Mouse (Mus musculus) MEL-GATA-1-ER (cell line): ENCODE measurements at regions not wholly inside any gene's neighbourhood (a gene's known extent, or its start where the extent isn't known, plus 50 kb on each side); places are given as distances from the start of the nearest gene placed in this dataset.

ENCODE experiments used
- DNase-seq: peaks from one replicate; pipeline ENCODE4 v3.0.0-alpha.2; 2012; ENCODE audit warnings: low read depth; ENCODE audit errors: extremely low read depth

DNA sequence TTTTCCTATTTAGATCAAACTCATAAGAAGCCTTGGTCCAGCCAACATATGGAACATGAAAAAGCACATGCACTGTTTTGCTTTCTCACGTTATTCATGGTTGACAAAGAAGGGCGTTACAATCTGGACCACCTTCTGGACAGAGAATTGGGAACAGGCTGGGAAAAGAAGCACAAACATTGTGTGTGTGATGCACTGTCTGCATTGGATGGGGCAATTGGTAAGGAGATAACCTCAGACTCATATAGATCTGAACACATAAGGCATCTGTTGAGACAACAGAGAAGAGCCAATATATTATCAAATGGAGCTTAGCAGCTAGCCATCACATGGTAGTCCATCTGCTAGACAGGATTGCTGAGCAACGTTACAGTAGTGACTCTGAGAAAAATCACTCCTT lies 317.1 kb downstream of the Fam84a start:
- DNase-seq, result no peak

DNA sequence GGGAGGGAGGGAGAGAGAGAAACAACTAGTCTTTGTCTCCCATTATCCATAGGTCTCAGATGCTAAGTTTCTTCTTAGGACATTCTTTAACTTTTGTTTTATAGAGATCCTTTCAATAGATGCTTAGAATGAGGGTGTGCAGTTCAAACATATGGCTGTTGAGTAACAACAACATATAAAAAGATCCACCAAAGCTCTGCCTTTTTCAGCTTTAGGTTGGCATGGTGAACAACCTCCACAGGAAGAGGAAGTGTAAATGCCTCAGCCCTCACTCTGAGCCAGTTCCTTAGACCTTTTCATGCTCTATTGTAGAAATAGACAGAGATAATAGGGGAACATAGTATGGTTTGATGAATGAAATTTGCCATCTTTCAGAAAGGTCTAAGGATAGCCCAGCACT lies 326.0 kb downstream of the Fam84a start:
- DNase-seq, result no peak

DNA sequence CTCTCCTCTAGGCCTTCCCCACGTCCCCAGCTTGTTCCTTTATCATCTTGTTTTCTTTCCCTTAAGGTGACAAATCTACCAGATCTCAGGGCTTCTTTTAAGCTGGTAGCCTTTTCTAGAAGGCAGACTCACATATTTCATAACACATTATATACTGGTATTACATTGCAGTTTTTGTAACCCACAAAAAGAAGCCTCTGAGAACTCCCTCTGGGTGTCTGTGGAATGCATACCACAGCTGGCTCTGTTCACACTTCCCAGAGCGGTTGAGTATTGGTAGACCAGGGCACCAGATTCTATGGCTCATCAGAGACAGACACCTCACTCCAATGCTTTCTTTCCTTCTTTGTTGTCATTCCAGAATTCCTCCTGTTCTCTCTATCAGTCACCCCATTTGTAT lies 336.4 kb downstream of the Fam84a start:
- no peak for DNase-seq

DNA sequence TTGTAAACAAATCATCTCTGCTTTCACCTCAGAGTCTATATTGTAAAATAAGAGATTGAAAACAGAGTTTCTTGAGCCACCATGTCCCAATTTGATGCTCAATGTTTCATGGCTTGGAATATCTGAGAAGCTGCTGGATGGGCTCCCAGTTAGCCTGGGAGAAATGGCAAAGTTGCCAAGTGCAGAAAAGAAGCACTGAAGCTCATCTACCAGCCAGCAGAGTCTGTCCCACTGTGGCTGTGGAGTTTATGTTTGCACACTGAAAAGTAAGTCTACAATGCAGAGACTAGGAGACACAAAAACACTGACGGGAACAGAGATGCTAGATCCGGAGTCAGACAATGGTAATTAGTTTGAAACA lies 341.7 kb downstream of the Fam84a start:
- no peak for DNase-seq

DNA sequence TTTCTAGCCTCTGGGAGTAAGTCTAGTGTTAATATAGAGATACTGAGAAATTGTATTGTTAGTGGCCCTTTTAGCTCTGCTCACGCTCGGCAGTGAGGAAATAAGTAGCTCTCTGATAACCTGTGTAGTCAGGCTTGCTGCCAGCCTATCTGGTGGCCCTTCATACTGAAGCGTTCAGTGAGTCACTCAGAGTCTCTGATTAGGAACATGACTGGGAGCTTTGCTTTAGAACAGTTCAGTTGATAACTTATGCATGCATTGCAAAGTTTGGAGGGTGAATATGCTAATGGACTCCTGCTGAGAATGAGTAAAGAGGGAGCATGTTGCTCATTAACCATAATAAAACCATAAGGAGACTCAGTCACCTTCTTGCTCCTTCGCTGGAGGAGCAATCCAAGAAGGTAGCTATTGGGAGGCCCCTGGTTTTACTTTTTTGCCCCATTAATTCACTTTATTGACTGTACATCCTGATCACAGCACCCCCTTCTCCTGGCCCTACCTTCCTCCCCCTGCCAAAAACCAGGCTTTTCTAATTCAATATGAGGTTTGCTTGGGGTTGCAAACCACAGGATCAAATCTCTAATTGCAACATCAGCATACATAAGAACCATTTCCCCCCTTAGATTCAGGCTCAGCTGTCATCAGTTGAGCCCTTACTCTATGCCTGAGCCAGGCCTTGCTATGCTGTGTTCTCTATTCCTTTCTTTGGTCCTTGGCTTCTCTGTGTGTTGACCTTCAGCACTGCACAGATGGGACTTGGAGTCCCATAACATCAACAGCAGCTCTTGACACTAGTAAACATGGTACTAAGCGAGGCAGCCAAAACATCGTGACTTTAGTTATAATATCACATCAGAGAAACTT lies 342.3 kb downstream of the Fam84a start:
- DNase-seq, result no peak

DNA sequence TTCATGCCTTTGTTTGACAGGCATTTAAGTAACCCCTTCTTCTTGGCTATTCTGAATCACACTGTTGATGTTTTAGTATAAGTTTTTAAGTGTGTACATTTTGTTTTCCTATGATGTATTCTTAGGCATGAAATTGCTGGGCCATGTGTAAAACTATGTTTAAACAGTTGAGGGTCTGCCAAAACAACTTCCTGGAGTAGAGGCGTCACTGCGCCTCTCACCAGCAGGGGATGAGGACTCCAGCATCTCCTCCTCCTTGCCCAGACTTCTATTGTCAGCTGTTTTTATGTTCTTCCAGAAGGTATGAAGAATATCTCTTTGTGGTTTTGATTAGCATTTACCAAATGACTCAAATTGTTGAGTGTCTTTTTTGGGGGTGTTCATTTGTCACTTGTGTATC lies 372.1 kb downstream of the Fam84a start:
- DNase-seq, result no peak

DNA sequence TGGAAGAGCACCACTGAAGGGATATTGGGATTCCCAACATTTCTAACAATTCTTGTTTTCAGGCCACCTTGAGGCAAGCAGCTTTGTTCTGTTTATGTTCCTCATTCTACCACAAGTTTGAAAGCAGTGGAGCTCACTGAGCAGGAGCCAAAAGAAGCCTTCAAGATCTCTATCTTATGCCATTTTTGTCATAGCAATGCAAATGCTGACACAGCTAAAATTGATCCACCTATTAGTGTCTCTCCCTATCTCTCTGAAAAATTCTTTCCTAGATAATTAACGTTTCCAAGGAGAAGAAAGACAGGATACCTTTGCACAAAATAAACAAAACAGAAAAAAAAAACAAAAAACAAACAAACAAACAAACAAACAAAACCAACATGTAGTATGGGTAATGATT lies 375.2 kb downstream of the Fam84a start:
- no peak for DNase-seq

DNA sequence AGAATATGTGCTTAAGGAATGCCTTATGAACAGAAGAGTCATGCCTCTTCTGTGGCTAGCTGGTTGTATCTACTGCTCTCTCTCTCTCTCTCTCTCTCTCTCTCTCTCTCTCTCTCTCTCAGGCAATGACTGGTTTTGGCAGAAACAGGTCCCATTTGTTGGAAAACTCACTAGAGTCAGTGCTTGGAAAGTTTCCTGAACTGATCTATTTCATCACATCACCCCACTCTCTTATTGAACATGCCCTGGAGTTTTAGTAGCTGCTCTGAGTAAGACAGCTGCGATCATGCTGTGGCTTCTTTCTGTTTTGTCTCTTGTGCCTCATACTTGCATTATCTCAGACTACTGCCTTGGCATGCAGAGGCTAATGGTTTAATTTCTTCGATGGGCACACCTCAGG lies 382.2 kb downstream of the Fam84a start:
- DNase-seq, result no peak

DNA sequence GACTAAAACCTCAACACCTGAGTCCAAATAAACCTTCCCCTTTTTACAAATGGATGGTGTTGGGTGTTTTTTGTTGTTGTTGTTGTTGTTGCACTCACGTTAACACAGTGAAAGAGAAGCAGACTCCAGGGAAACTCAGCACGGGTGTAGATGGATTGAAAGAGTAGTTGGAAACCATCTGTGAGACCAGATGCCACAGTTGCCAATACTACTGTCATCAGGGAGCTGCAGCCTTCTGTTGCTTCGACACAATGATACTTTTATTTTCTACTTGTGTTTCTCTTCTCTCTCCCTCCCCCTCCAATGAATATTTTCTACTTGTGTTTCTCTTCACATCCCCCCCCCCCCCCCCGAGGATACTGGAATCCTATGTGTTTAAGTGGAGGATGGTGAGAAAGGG lies 382.7 kb downstream of the Fam84a start:
- DNase-seq, result no peak

DNA sequence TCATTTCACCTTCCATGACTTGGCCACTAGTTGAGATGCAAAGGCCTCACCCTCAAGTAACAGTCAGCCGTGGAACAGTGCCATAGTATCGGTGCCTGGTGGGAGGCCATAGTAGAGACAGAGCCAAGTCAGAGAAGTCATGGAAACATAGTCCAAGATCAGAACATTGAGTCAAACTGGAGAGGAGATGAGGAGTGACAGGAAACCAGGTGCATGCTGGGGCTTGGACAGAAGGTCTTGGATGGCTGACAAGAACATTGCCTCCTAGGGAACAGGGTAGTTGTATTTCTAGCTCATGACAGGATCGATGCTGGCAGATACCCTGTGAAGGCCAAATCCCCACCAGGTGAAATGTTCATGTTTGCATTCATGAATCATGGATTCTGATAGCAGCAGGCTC lies 385.4 kb downstream of the Fam84a start:
- DNase-seq, result no peak

DNA sequence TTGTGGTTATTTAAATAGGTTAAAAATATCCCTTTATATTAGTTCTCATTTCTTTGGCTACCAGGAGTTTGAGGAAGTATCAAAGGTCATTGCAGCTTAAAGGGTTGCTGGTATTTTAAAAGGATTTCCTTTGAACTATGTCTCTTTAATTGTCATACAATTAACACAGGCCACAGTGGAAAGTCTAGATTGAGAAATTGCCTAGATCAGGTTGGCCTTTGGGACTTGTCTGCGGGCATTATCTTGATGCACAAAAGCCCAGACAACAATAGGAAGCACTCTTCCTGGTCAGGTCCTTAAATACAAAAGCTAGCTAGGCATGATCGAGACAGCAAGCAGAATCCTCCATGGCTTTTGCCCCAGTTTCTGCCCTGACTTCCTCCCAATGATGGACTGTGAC lies 398.0 kb downstream of the Fam84a start:
- no peak for DNase-seq

DNA sequence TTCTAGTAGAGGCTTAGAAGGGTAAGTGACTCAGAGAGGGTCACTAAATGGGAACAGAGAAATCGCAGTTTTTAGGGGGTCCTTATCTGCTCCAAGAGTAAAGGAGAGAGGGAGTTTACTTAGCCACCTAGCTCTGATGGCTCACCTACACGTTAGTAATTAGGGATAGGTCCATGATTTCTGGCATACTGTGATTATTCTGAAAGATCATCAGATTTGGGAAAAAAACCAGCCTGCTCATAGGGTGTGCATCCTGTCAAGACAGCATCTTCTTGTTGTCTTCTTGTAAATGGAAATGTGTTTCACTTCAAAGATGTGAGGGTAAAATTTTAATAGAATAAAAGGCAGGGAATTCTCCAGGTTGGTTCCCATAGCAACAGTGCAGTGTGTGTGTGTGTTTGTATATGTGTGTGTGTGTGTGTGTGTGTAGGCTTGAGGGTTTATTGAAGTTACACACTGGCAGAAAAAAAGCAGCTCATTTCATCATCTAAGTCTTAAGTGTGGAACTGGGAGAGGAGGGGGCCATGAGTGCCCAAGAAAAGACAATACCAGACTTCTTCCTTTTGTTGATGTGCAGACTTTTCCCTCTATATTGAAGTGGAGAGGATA lies 407.4 kb downstream of the Fam84a start:
- DNase-seq, result no peak

DNA sequence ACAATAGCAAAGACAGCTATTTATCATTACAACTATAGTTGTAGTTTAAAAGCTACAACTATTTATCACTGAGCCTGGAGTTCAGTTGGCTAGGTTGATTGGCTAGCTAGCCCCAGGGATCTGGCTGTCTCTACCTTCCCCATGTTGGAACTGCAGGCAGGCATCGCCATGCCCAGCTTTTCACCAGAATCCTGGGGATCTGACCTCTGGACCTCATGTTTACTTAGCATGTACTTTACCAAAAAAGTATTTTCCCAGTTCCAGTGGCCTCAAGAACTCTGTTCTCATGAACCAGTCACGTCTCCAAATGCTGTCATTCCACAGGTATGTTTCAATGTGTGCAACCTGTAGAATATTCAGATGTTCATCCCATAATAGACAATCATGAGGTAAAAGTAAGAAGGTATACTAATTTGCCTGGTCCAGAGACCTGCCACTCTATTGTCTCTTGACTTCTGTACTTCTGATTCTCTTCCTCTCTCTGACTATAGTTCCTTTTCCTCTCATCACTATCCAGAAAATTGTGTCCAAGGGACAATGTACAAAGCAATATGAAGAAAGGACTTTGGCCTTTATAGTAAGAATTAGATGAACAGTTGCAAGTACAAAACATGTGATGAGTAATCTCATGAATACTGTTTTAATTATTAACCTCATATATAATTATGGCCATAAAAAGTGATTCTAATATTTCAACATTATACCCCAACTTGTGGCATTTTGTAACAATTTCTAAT lies 421.8 kb downstream of the Fam84a start:
- no peak for DNase-seq

DNA sequence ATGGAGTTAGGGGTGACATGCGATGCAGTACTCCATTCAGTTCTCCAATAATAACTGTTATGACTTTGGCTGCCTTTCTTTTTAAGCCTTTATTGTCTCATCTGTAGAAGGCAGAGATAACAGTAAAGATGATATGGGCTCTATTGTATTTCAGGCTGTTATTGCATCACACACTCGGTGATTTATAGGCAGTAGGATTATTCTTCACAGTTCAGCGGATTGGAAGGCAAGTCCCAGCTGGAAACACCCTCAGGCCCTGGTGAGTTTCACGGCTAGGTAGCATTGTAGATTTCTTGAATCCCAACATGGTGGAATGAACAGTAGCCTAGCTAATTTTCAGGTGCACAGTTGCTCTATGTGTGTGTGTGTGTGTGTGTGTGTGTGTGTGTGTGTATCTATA lies 422.9 kb downstream of the Fam84a start:
- DNase-seq, result no peak

DNA sequence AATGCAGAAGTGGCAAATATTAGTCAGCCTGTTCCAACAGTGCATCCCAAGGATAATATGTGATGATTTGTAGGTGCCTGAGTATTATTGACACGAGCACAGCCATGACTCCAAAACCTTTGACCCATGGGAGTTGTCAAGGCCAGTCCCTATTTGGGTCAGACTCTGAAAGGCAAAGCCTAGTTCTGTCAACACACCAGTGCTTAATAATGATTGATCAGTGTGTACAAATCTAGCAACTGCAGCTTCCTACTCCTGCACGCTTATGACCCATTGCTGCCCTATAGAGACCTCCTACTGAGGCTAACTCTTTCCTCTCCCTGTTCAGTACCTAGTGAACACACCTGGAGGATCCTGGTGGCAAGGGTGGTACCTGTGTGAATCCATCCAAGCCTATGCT lies 427.3 kb downstream of the Fam84a start:
- no peak for DNase-seq

DNA sequence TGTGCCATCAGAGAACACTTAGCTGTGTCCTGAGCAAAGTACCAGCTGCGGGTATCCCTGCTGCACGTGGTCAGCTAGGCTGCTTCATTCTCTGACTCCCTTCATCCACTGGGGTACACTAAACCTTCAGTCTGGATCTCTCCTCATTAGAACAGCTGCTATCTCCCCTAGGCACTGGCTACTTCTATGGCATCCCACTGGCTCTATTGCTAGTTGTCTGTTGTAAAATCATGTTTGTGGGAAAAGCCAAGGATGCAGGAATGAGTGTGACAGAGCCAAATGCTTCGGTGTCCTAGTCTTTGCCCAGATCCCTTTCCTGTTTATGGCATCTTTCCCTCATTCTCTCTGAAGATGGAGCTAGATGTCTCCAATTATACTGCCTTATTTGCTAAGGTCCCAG lies 440.9 kb downstream of the Nbas start:
- DNase-seq, result no peak

DNA sequence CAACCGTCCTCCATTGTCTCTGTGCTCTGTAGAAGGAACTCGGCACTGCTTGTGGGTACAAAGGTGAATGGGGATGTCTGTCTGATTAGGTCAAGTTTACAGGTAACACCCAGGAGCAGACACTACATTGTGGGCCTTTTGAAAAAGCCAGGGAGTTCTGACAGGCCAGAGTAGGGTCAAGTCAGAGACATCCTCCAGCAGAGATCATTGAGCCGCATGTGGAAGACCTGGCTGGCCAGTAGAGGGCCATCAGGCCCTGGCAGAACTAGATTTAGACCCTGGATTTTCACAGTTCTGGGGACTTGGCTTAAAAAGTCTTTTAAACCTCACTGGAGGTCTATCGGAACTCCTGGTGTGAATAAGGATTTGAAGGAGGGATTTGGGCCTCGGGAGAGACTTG lies 438.8 kb downstream of the Nbas start:
- no peak for DNase-seq

DNA sequence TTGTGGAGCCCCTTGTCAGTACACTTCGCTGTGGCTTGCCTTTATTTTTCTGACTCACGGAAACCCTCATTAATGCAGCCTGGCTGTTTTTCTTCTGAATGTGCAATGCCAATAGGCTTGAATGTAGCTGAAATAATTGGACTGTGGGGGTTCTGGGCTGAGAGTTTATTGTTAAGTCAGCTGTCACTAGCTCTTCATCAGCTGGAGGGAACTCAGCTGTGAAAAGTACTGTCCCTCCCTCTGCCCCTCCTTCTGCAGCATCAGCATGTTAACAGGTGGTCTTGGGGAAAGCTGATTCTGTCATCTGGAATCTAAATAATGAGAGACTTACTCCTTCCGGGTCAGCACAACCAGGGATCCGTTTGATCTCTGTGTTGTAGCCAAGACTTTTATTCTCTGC lies 437.6 kb downstream of the Nbas start:
- DNase-seq, result no peak

DNA sequence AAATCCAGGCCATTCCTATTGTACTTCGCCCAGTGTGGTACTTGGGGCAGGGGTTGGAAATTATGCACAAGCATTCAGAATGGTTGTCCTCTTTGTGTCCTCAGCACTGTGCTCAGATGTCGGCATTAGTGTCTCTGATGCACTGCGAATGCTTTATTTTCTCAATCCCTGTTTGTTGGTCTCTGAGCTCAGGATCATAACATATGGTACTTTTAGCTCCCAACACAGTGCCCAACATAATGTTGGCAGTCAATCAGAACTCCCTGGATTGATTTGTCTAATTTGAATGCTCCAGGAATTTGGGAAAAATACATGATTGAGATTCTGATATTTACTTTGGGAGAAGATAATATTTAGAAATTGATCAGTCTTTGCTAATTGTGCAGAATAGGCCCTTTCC lies 434.7 kb downstream of the Nbas start:
- DNase-seq, result no peak

DNA sequence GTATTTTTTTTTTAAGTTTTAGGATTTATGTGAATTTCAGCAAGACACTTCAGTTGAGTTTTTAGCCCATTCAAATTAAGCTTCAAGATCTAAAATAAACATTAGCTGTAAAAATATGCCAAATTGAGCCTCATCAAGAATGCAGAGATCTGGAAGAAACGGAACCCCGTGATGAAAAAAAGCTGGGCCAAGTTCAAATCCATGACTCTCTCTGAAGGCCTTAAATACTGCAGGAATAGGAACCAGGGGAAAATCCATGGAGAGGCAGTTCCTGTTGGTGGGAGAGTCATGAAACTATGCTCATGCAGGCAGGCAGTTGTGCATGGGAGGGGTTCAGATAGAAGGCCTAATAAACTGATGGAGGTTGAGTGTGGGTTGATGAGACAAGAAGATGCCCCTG lies 430.9 kb downstream of the Nbas start:
- no peak for DNase-seq

DNA sequence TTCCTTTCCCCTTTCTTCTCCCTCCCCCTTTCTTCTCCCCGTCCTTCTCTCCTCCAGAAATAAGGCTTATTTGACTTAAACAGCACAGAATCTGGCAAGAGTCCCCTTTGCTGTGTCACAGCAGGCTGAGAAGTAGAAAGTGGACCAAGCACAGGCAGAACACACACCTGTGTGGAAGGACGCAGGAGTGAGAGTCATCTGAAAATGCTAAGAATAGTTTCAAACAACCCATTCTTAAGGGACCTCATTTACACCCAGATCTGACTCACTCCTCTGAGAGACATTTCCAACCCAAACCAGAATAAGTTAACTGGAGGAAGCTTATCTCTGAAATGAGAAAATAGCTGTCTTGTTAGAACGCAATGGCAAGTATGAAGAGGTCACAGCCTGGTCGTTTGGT lies 429.9 kb downstream of the Nbas start:
- DNase-seq, result no peak

DNA sequence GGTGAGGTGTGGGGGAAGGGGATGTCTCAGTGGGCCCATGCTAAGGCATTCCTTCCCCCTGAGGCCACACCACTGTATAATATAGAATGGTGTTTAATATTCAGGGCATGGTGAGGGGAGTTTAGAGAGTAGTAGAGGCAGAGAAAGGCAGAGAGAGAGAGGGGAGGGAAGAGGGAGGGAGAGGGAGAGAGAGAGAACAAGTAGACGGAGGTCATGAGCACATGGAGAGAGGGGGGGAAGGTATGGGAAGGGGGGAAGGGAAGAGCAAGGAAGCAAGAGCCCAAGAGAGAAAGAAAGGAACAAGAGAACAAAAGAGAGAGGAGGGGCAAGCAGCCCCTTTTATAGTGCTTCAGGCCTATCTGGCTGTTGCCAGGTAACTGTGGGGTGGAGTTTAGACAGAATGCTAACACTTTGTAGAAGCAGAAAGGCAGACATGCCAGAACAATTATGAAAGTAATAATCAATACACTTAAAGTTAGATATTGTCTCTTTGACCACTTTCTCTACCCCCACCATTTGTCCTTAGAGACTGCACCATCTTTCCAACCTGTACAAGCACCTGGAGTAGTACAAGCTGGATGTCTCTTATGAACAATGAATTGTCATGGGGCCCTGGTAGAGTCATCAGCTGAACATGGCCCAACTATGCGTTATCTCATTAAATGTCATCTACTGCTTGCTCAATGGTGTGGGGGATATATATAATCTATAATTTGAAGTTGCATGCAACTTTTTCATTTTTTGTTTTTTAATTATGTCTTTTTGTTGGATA lies 422.6 kb downstream of the Nbas start:
- DNase-seq, result no peak
